Mouse (Mus musculus) cerebellum, postnatal 25 days (tissue): Measurements from ENCODE around the gene Snx3.

Source experiments
- DNase-seq, 2 experiments: peaks; one replicate each; pipeline ENCODE4 v3.0.0; 2021; ENCODE audit warnings: mixed read lengths in 2 of 2

The Snx3 gene

DNA sequence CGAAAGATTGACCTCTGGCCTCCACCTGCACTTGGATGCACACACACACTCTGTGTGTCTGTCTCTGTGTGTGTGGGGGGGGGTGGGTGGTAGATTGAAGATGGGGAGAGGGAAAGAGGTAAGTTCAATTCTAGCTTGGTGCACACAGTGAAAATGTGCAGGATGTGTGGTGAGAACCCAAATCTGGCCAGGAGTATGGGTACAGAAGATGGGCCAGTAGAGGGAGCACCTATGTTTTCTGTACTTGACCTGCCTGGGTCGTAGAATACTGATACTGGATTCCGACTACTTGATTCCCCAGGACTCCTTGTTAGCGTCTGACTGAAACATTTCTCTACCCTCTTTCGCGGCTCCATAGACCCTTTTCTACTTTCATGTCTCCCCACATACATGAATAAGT, 8.3 kb downstream of the Snx3 start:
- DNase-seq = no peak

DNA sequence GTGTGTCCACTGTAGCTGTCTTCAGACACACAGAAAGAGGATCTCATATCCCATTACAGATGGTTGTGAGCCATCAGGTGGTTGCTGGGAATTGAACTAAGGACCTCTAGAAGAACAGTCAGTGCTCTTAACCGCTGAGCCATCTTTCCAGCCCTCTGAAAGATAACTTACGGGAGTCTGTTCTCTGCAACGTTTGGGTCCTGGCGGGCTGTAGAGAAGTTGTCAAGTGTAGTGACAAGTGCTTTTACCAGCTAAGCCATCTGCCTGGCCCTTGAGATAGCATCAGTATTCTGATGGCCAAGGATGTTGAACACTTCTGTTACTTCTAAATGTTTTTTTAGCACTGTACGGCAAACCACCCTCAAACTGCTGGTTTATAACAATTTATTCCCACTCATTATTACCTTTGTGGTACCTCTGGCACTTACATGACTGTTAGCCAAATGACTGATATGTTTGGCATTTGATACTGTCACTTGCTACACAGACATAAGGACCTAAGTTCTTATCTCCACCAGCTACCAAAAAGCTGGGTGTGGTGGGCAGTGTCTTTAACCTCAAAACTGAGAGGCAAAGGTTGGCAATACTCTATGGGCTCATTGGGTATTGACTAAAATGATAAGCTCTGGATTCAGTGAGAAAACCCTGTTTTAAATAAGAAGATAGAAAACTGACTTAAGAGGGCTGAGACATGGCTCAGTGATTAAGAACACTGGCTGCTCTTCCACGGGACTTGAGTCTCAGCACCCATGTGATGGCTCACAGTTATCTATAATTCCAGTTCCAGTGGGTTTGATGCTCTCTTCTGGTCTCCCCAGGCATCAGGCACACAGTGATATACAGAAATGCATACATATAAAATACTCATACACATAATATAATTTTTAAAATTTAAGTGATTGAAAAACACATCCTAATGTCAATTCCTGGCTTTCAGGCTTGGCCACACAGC, 9.6 kb downstream of the Snx3 start:
- no peak for DNase-seq

DNA sequence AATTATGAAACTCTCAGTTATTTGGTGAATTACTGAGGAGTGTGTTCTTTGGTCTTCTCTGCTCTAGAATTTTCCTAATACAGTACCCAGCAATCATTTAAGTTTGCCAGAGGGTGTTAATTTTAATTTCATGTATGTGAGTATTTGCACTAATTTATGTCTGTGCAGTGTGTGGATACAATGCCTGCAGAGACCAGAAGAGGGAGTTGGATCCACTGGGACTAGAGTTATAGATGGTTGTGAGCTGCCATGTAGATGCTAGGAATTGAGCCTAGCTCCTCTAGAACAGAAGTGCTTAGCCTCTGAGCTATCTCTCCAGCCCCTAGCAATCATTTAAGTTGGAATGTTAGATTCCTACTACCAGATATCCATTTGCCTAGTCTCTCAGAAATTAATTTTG, 12.3 kb downstream of the Snx3 start:
- DNase-seq = no peak

DNA sequence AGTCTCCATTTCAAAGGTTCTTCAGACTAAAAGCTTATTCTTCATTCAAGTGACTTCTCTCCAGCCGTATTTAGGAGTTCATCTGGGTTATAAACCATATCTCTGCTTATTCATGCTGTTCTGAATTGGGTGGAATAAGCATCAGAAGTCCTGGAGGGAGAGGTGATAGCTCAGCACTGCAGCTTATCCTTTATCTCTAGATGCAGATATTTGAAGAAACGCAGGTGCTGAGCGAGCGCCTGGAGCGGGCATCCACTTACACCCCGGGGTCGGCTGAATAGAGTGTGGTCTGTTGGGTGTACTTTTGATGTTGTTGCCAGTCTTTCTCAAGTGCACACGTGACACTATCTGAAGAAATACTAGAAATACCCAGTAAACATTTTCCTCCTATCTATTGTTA, 16.5 kb downstream of the Snx3 start:
- no peak for DNase-seq

DNA sequence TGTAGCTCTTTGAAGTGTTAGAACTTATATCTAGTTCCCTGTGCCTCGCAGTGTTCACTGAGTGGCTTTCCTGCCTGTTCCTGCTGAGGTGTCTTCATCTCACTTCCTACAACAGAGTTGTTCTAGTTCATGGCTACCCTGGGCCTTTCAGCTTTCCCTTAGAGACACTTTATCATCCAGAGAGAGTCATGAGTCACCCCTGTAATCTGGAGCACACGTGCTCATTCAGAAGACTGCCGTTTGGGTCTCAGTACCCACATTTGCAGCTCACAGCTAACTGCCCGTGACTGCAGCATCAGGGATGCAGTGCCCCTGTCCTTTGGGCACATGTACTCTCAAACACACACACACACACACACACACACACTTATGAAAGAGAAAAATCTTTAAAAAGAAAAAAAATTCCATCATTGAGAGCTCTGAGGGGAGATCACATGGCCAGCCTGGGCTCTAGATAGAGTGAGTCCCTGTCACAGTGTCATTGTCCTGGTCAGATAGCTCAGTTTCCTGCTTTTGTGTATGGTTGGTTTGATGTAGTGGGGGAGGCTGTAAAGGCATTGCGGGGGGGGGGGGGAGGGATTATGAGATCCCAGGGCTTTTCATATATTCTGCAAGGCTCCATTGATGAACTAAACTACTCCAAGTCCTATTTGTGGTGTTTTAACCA, 19.6 kb downstream of the Snx3 start:
- DNase-seq = no peak

DNA sequence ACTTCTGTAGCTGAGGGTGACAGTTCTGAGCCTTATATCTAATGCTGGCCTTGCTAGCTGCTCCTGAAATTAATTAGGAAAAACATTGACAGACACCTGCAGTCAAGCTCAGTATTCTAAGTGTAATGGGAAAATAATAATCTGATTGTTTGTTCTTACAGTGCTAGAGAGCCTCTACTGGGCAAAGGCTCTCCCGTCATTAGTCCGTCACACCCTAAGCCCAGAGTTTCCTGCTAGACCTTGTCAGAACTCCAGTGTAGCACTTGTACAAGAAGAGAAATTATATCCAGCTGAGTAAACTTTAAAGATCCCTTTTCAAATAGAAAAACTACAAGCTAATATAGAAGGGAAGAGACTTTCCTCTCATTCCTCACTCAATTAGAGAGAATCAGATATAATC, 21.1 kb downstream of the Snx3 start:
- no peak for DNase-seq

DNA sequence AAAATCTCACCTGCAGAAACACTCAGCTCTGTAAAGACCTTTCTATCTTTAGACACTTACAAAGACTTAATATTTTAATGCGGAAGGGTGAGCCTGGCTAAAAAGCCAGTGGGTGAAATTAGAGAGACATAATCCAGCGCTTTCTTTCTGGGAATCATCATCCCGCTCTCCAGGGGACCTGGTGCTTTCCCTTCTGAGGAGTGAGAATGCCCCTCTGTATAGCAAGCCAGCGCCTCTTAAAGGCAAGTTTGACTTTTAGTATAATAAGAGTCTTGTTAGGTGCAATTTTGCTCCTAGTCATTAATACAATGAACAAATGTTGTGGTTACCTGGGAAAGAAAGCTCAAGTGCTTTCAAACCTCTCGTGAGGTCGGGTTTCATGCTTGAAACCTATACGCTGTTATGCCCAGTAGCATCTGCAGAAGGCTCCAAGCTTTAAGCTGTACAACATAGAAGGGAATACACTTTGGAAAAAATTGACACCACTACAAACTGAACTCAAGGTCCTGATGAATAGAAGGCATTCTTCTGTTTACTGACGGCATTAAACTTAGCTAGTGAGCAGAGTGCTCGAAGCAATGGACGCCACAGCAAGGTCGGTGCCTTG, 21.8 kb downstream of the Snx3 start:
- DNase-seq = no peak

DNA sequence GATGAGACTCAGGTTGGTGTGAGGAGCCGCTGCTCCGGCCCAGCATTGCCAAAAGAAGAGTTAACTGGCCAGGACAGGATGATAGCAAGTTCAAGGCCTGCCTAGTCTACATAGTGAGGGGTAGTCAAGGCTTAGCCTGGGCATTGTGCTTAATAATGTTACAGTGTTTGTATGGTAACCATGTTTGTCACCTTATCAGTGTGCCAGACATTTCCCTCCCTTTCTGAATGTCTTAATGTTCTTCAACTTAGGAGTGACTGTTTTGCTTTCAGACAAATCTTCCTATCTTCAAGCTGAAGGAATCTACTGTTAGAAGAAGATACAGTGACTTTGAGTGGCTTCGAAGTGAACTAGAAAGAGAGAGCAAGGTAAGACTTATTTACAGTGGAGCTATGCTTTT, 23.9 kb downstream of the Snx3 start:
- DNase-seq = no peak

DNA sequence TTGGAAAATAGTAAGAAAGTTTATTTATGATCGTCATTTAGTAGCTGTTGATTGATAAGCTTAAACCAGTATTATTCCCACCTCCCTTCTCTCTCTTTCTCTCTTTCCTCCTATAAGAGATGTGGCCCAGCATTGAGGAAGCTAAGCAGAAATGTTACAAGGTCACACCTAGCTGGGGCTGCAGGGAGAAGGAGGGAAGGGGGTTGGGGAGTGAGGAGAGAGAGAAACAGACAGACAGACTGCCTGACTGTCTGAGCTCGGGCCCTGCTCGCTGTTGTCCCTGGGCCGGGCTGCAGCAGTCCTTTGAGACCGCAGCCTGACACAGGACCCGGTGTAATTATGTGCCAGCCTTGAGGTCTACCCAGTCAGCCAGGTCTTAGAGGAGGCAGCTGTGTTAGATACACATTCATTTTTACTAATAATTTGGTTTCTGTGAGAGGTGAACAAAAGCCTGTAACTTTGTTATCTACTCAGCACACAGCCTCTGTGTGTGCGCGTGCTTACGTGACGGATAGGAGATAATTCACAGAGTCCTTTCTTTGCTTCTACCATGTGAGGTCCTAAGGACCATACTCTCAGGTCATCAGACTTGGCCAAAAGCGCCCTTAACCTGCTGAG, 32.1 kb downstream of the Snx3 start:
- no peak for DNase-seq

DNA sequence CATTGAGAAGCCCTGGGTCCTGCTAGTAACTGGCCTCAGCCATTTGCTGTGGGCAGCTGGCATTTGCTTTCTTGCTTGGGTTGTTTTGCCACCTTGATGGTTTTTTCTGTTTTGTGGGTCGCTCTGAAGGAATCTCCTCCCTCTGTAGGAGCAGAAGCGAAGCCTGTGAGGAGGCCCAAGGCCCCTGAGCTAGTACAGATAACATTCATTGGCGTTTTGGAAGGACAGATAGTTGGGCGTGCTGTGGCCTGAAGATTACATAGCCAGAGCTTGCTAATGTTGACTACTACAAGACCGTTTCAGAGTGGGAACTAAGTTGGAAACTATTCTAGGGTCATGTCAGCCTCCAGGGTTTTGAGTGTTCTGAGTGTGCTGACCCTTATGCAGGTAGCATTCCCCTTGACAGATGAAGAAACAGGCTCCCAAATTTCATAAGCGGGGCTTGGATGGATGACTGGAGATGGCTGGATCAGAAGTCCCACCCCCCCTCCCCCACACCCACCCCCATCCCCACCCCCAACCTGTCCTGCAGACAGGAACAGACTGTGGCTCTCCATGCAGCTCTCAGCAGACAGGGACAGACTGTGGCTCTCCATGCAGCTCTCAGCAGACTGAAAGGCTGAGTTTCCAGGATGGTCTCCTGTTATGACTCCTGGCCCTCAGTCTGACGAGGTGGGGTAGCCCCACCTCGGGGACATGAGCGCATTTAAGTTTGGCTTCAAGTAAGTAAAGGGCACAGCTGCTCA, 35.9 kb downstream of the Snx3 start:
- no peak for DNase-seq

DNA sequence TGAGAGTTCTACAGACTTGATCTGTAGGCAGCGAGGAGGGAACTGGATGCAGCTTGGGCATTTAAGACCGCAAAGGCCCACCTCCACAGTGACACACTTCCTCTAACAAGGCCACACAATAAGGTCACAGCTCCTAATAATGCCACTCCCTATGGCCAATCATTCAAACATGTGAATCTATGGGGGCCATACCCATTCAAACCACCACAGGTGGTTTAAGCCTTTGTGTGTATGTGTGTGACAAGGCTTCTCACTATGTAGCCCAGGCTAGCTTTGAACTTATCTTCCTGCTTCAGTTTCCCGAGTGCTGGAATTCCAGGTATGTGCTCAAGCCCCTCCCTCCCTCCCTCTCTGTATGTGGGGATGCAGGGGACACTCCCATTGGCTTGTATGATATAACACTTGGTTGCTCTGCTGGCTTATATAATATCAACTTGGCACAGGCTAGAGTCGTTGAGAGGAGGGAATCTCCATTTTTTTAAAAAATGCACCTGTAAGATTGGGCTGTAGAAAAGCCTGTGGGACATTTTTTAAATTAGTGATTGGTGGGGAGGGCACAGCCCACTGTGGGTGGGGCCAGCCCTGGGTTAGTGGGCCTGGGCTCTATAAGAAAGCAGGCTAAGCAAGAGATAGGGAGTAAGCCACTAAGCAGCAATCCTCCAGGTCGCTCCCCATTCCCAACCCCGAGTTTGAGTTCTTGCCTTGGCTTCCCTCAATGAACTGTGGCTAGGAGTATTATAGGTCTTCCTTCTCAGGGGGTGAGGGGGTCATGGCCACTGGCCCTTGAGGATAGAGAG, 44.1 kb downstream of the Snx3 start:
- DNase-seq = no peak

DNA sequence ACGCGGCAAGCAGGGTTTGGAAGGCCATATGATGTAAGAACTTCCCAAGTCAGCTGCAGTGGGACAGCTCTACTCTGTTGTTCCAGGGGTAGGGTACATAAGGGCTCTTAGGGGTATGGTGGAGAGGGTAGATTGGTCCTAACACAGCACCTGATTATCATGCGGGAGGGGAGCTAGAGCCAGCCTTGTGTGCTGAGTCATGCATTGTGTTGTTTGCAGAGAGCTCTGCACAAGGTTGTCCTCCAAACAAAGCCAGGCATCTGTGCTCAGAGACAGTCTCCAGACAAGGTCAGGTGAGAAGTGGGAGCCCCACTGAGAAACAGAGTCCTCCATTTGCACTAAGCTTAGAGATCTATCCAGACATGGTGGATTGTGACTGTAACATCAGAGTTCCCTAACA, 44.7 kb downstream of the Snx3 start:
- DNase-seq = no peak

DNA sequence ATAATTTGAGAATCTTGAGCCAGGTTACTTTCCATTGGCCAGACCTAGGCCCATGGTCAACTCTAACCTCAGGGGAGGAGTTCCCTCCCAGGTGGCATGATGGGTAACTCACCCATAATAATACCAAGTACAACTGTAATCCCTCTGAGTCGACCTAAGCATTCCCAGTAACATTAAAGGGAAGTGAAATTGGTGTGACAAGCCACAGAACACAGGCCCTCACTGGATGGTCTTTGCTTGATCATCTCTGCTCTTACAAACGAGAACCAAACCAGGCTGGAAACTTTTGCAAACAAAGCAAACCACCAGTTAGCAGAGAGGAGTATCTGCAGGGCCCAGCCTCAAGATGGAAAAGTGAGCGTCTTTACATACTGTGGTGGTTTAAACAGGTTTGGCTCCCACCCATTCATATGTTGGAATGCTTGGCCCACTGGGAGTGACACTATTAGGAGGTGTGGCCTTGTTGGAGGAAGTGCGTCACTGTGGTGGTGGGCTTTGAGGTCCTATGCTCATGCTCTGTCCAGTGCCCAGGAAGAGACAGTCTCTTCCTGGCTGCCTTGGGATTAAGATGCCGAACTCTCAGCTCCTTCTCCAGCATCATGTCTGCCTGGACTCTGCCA, 57.9 kb downstream of the Snx3 start:
- no peak for DNase-seq

DNA sequence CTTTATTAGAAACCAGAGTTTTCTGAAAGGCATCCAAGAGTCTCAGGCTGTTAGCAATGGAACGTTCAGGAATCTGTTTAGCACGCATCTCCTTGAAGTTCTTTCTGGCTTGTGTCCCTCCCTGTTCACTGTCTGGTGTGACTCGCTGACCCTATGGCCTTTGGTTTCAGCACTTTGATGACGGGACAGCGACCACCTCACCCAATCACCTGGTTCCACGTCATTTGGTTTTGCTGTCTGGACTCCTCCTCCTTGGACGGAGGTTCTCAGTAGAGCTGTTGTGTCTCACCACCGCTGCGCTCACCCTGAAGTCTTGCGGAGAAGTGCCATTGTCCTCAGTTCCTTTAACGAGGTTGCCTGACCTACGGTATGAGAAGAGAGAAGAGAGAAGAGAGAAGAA, 60.4 kb downstream of the Snx3 start:
- no peak for DNase-seq

DNA sequence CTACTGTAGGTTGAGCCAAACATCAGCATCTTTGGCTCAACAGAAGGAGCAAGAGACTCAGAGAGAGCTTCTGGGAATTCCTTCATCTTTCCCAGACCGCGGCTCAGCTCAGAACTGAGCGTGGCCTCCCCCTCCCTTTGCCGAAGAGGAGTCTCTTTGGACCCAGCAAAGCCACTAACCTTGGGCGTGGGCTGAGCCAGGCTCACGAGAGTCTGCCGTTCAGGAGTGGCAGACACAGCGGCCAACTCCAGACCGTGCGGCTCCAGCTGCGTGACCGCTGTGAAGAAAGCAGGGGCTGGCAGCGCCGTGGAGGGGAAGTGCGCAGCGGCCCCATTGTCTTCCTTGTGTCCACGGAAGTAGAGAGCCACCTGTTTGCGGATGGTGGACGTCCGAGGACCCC, 70.7 kb downstream of the Snx3 start:
- no peak for DNase-seq

DNA sequence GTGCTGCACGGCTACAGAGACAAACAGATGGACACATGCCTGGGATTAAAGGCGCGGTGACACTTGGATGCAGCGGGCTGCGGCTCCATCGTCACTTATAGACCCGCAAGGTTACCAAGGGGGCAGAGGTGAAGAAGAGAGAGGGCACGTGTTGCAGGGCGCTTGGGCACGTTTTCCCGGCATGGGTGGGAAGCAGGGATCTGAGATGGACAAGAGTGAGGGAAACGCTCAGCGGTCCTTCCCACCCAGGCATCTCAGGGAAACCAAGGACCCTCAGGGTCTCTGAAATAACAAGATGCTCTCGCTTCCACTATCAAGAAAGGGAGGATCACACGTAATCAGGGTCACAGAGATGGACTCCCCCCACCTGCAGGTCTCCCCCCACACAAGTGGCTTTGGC, 71.1 kb downstream of the Snx3 start:
- DNase-seq = no peak

DNA sequence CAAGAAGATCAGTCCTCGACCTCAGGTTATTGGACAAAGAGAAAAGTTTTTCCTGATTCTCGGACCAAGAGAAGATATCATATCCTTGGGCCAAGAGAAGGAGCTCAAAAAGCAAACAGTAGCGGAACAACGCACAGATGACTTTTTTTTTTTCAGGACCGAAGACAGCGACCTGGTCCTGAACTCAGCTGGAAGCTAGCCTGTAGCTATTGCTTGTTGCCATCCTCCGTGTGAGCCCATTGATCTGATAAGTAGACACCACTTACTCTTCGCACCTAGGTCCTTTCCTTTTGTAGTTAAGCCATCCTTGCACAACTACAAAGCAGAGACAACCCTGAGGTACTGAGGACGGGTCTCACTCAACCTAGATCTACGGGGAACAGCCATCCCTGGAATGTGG, 72.8 kb downstream of the Snx3 start:
- DNase-seq = no peak

DNA sequence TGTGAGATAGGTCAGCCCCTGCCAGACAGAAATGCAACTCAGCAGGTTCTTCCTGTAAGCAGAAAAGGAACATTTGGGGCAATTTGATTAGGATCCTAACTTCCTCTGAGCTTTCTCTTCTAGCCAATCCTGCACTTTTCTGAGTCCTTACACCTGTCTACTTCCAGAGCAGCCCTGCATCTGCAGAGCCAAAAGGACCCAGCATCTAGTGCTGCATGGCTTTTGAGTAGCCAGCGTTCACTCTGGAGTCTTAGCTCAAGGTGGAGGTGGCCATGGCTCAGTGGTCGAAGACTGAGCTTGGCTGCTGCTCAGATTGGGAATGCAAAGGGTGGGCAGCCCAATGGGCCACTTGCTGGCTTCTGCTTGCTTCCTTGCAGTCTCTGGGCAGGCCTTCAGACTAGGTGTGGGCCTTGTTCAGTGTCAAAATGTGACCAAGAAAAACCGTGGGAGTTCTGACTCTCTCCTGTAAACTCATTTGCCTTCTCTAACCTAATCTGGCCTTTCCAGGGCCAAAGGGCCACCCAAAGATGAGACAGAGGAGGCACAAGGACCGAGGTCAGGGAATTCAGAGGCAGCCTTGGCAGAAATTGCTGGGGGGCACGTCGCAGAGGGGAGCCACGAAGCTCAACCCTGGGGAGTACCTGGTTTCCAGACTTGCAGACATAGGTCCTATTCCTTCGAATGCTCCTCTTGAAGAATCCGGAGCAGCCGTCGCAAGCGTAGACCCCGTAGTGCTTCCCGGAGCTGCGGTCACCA, 75.9 kb downstream of the Snx3 start:
- DNase-seq = no peak

DNA sequence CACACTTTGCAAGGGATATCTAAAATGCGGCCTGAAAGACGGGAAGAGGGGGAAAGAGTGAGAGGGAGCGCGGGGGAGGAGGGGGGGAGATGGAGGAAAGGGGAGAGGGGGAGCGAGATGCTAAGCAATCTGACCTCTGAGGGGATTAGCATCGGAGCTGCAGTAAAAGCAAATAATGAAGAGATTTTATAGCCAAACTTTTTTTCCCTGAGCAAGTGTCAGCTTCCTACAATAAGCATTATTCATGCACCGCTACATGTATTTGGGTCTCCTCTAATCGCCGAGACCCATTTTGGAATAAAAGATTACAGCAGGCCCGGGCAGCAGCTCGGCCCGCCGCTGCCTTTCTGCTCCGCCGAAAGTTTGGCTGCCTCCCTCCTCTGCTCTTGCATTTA, 76.4 kb downstream of the Snx3 start:
- DNase-seq = no peak

DNA sequence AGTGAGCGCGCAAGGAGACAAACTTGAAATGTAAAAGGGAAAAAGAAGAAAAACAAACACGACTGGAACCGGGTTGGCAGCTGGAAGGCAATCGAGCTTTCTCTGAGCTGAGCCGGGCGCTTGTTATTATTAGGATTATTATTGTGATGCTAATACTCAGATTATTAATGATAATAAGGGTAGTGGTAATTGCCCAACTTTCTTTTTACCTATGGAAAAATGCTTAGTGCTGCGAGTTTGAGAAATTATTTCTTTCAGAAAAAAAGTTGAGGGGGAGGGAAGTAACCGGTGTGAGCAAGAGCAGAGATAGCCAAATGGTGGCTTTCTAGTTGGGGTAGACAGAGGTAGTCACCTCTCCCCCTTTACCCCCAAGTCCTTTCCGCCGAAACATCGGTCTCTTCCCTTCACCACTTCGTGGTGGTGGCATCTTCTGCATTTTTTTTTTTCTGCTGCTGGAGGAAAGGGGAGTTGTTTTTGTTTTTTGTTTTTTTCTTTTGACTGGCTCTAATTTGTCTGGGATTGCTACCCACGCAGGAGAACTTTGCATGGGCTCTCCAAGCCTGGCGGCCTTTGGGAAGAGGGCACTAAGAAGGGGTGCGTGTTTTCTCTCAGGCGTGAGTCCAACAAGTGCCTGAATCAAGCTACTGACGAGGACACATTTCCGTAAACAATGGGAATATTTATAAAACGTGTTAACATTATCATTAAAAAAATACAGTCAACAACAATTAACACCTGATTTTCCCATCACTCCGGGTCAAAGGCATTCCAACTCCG, 77.1 kb downstream of the Snx3 start:
- DNase-seq = no peak
